18 mouse cellular contexts compared by ENCODE assay signal in genomic region chr8:22389874-22390273, GRCm38 (mm10). TPM values are rescaled to one million over a fixed set of nuclear protein-coding genes. Genes with fewer than 3 reads are reported as not detected.
DNase-seq lines count a peak whose midpoint lies in the region; ATAC-seq and TF ChIP-seq lines count a peak whose summit lies in the region.
"Had no signal": no experiment of that assay in that cellular context is flagged by ENCODE, and none has a peak within 500 bp of the region (broad histone marks: within the 10 kb centered on the region; RNA-seq: fewer than 3 reads in every experiment).

No protein-coding gene starts in this region.

- H3K4me3 ChIP-seq in heart, postnatal 0 days (ENCODE audit: low read depth, low read length): no peak overlapping the region
- no peak overlapping the region for H3K4me3 ChIP-seq in heart, embryonic 11.5 days (ENCODE audit: low read depth, low read length)
- no peak overlapping the region for H3K4me3 ChIP-seq in lung, embryonic 14.5 days (ENCODE audit: low read depth, low read length)
- H3K4me3 ChIP-seq in kidney, postnatal 0 days (replicated peaks; ENCODE audit: low read depth, low read length): no peak overlapping the region
- H3K4me3 ChIP-seq: embryonic facial prominence, embryonic 12.5 days; erythroblast, embryonic 14.5 days; forebrain, embryonic 13.5 days had no signal

- 74% methylated on average over 10 of the region's 10 CpGs for WGBS in heart, postnatal 0 days
- 82% methylated on average over 10 of the region's 10 CpGs for WGBS in heart, embryonic 11.5 days (ENCODE audit: insufficient replicate concordance)
- WGBS in lung, embryonic 14.5 days: 81% methylated on average over 10 of the region's 10 CpGs
- WGBS in kidney, postnatal 0 days: 71% methylated on average over 10 of the region's 10 CpGs

- ATAC-seq in heart, postnatal 0 days (ENCODE audit: insufficient read depth, low read depth): no peak
- no peak for ATAC-seq in heart, embryonic 11.5 days (replicated peaks; ENCODE audit: insufficient number of reproducible peaks, low FRiP score, low TSS enrichment)
- ATAC-seq in lung, embryonic 14.5 days (ENCODE audit: insufficient read depth): no peak
- ATAC-seq in kidney, postnatal 0 days (replicated peaks; ENCODE audit: low FRiP score, low read depth): no peak
- ATAC-seq in monocyte, adult 5-6 weeks (replicated peaks; ENCODE audit: insufficient number of reproducible peaks, low FRiP score, low TSS enrichment, poor library complexity, severe bottlenecking): no peak
- ATAC-seq: forebrain, embryonic 13.5 days had no signal

- H3K9ac ChIP-seq in heart, postnatal 0 days (replicated peaks; ENCODE audit: low read depth, low read length): no peak overlapping the region
- H3K9ac ChIP-seq in heart, embryonic 11.5 days (ENCODE audit: low read depth, low read length): no peak overlapping the region
- no peak overlapping the region for H3K9ac ChIP-seq in lung, embryonic 14.5 days
- no peak overlapping the region for H3K9ac ChIP-seq in kidney, postnatal 0 days (ENCODE audit: low read depth, low read length)
- H3K9ac ChIP-seq: embryonic facial prominence, embryonic 12.5 days; forebrain, embryonic 13.5 days; hindbrain, embryonic 14.5 days had no signal

- H3K27me3 ChIP-seq in heart, postnatal 0 days (ENCODE audit: control insufficient read depth, insufficient read depth, low read length): no peaks in the 10 kb centered on the region
- H3K27me3 ChIP-seq in heart, embryonic 11.5 days (ENCODE audit: control insufficient read depth, insufficient read depth, low read length): no peaks in the 10 kb centered on the region
- H3K27me3 ChIP-seq in lung, embryonic 14.5 days (ENCODE audit: insufficient read depth, low read length): no peaks in the 10 kb centered on the region
- H3K27me3 ChIP-seq in kidney, postnatal 0 days (ENCODE audit: insufficient read depth, low read length): no peaks in the 10 kb centered on the region
- H3K27me3 ChIP-seq: embryonic facial prominence, embryonic 12.5 days; forebrain, embryonic 13.5 days had no signal

- DNase-seq in heart, postnatal 0 days (ENCODE audit: low spot score): no peak
- DNase-seq in lung, embryonic 14.5 days: no peak
- DNase-seq in lung, postnatal 10 days: no peak
- no peak for DNase-seq in kidney, postnatal 0 days (ENCODE audit: low spot score)
- DNase-seq in B cell, adult 2 months: no peak
- DNase-seq in frontal cortex, postnatal 25 days (ENCODE audit: low spot score in 2 of 2): no peak
- DNase-seq: cerebellum, adult 9-11 months; gastrocnemius, postnatal 14 days; heart, postnatal 10 days; layer of hippocampus, postnatal 36 days; right cerebral cortex, postnatal 4 days had no signal

- no peaks in the 10 kb centered on the region for H3K4me1 ChIP-seq in heart, postnatal 0 days (ENCODE audit: control insufficient read depth, insufficient read depth)
- no peaks in the 10 kb centered on the region for H3K4me1 ChIP-seq in heart, embryonic 11.5 days (ENCODE audit: control insufficient read depth, insufficient read depth, low read length)
- no peaks in the 10 kb centered on the region for H3K4me1 ChIP-seq in lung, embryonic 14.5 days (ENCODE audit: insufficient read depth)
- H3K4me1 ChIP-seq in kidney, postnatal 0 days (replicated peaks; ENCODE audit: insufficient read depth, low read length): no peaks in the 10 kb centered on the region
- H3K4me1 ChIP-seq: embryonic facial prominence, embryonic 12.5 days; forebrain, embryonic 13.5 days had no signal

- no peak overlapping the region for H3K4me2 ChIP-seq in heart, postnatal 0 days (ENCODE audit: low read depth, low read length)
- no peak overlapping the region for H3K4me2 ChIP-seq in heart, embryonic 11.5 days
- no peak overlapping the region for H3K4me2 ChIP-seq in lung, embryonic 14.5 days
- no peak overlapping the region for H3K4me2 ChIP-seq in kidney, postnatal 0 days (ENCODE audit: low read length)
- H3K4me2 ChIP-seq: embryonic facial prominence, embryonic 12.5 days; forebrain, embryonic 13.5 days; hindbrain, embryonic 14.5 days; midbrain, embryonic 11.5 days had no signal

- no peak overlapping the region for H3K27ac ChIP-seq in heart, postnatal 0 days (ENCODE audit: low read depth)
- H3K27ac ChIP-seq in heart, embryonic 11.5 days (ENCODE audit: low read depth, low read length): no peak overlapping the region
- no peak overlapping the region for H3K27ac ChIP-seq in lung, embryonic 14.5 days (ENCODE audit: low read depth)
- H3K27ac ChIP-seq in kidney, postnatal 0 days: peak overlapping the region; percentile 36
- H3K27ac ChIP-seq: embryonic facial prominence, embryonic 12.5 days; forebrain, embryonic 13.5 days; hindbrain, embryonic 14.5 days had no signal

- no peaks in the 10 kb centered on the region for H3K9me3 ChIP-seq in heart, postnatal 0 days (replicated peaks; ENCODE audit: control insufficient read depth, low read length)
- H3K9me3 ChIP-seq in heart, embryonic 11.5 days (replicated peaks; ENCODE audit: control insufficient read depth, low read length): no peaks in the 10 kb centered on the region
- no peaks in the 10 kb centered on the region for H3K9me3 ChIP-seq in lung, embryonic 14.5 days (ENCODE audit: low read depth, low read length)
- H3K9me3 ChIP-seq in kidney, postnatal 0 days (replicated peaks; ENCODE audit: low read length): no peaks in the 10 kb centered on the region
- H3K9me3 ChIP-seq: embryonic facial prominence, embryonic 12.5 days; forebrain, embryonic 13.5 days had no signal

- TF ChIP-seq EP300 in heart, postnatal 0 days (IDR thresholded peaks at IDR 0.05; ENCODE audit: low read depth): no peak

- peaks cover 30% of the 10 kb centered on the region for H3K36me3 ChIP-seq in heart, postnatal 0 days (replicated peaks; ENCODE audit: control insufficient read depth, insufficient read depth, low read length)
- peaks cover 14% of the 10 kb centered on the region for H3K36me3 ChIP-seq in heart, embryonic 11.5 days (ENCODE audit: control insufficient read depth, insufficient read depth, low read length)
- H3K36me3 ChIP-seq in lung, embryonic 14.5 days (ENCODE audit: insufficient read depth): peaks cover 47% of the 10 kb centered on the region; the same call in 1 of the 2 replicates
- H3K36me3 ChIP-seq in kidney, postnatal 0 days (ENCODE audit: insufficient read depth, low read length): peaks cover 17% of the 10 kb centered on the region

- peak; percentile 3; the same call in 1 of the 2 replicates for TF ChIP-seq CTCF in heart, postnatal 0 days (IDR thresholded peaks at IDR 0.05; ENCODE audit: low read depth)
- TF ChIP-seq CTCF in lung, embryonic 14.5 days (IDR thresholded peaks at IDR 0.05; ENCODE audit: low read depth): 0 out of 2 replicates have a peak, but pooled peaks have one; percentile 13
- peak; percentile 31; the same call in 1 of the 2 replicates for TF ChIP-seq CTCF in kidney, postnatal 0 days (IDR thresholded peaks at IDR 0.05; ENCODE audit: low read depth)

RNA-seq across cellular contexts. Expression of gene Slc25a15, which starts 8.5 kb away (rescaled TPM):
- 7.9 and 8.3 TPM in 2 replicates for total RNA-seq in heart, postnatal 0 days (2014; rRNA removed; ENCODE audit: low replicate concordance)
- 9.7 and 10.8 TPM in 2 replicates for polyA plus RNA-seq in heart, postnatal 0 days (2015; fragmentation: Nextera tagmentation; extraction: Ambion mirVana)
- 11.1 and 14.9 TPM in 2 replicates for polyA plus RNA-seq in heart, embryonic 11.5 days (2014; fragmentation: Nextera tagmentation; extraction: Ambion mirVana)
- polyA plus RNA-seq in lung, embryonic 14.5 days (2014; fragmentation: Nextera tagmentation; extraction: Ambion mirVana): 21.2 and 23.9 TPM in 2 replicates
- 23.8 and 27.3 TPM in 2 replicates for polyA plus RNA-seq in kidney, postnatal 0 days (2015; fragmentation: Nextera tagmentation; extraction: Ambion mirVana)
- total RNA-seq in monocyte, adult 5-6 weeks (2017): 2.8 to 5.7 TPM (median 3.0 TPM) in 3 replicates

RNA-seq across cellular contexts. Expression of gene Mrps31, which starts 21.3 kb away (rescaled TPM):
- 21.7 and 27.3 TPM in 2 replicates for total RNA-seq in heart, postnatal 0 days (2014; rRNA removed; ENCODE audit: low replicate concordance)
- 67.9 and 72.5 TPM in 2 replicates for polyA plus RNA-seq in heart, postnatal 0 days (2015; fragmentation: Nextera tagmentation; extraction: Ambion mirVana)
- polyA plus RNA-seq in heart, embryonic 11.5 days (2014; fragmentation: Nextera tagmentation; extraction: Ambion mirVana): 46.9 and 47.4 TPM in 2 replicates
- 36.8 and 36.9 TPM in 2 replicates for polyA plus RNA-seq in lung, embryonic 14.5 days (2014; fragmentation: Nextera tagmentation; extraction: Ambion mirVana)
- 48.4 and 49.4 TPM in 2 replicates for polyA plus RNA-seq in kidney, postnatal 0 days (2015; fragmentation: Nextera tagmentation; extraction: Ambion mirVana)
- total RNA-seq in monocyte, adult 5-6 weeks (2017): 11.2 to 22.1 TPM (median 17.3 TPM) in 3 replicates
